Mouse (Mus musculus): Measurements from ENCODE around the gene Gdf1. TPM values are rescaled to one million over a fixed set of nuclear protein-coding genes. Genes with fewer than 3 reads are reported as not detected.

Gene Gdf1
- total RNA-seq, 1 experiment from 2014 or later: not detected

GRCm38 (mm10) chr8:70352000-70352384 is 22.4 kb downstream of the Gdf1 start:
- ATAC-seq (replicated peaks in 1 of 2; ENCODE audit: insufficient read depth in 1 of 2, low FRiP score in 2 of 2, low TSS enrichment in 1 of 2, low read depth in 1 of 2, poor library complexity in 2 of 2, severe bottlenecking in 2 of 2): no peak

GRCm38 (mm10) chr8:70352657-70353151 is 23.1 kb downstream of the Gdf1 start:
- no peak for ATAC-seq (replicated peaks in 1 of 2; ENCODE audit: insufficient read depth in 1 of 2, low FRiP score in 2 of 2, low TSS enrichment in 1 of 2, low read depth in 1 of 2, poor library complexity in 2 of 2, severe bottlenecking in 2 of 2)

GRCm38 (mm10) chr8:70353194-70353817 is 23.7 kb downstream of the Gdf1 start, which contains the start of gene Upf1:
Gene Upf1, minus strand, starts transcription at chr8:70353278.
- ATAC-seq (replicated peaks in 1 of 2; ENCODE audit: insufficient read depth in 1 of 2, low FRiP score in 2 of 2, low TSS enrichment in 1 of 2, low read depth in 1 of 2, poor library complexity in 2 of 2, severe bottlenecking in 2 of 2): peak; percentile 85 to 86

- ATAC-seq (replicated peaks in 1 of 2; ENCODE audit: insufficient read depth in 1 of 2, low FRiP score in 2 of 2, low TSS enrichment in 1 of 2, low read depth in 1 of 2, poor library complexity in 2 of 2, severe bottlenecking in 2 of 2): peak; percentile 12 to 38; a peak in 3 of 4 replicates
These were observed 24.4 kb downstream of the Gdf1 start for GRCm38 (mm10) chr8:70354004-70354403.

GRCm38 (mm10) chr8:70356111-70356510 is 26.5 kb downstream of the Gdf1 start:
- ATAC-seq (replicated peaks in 1 of 2; ENCODE audit: insufficient read depth in 1 of 2, low FRiP score in 2 of 2, low TSS enrichment in 1 of 2, low read depth in 1 of 2, poor library complexity in 2 of 2, severe bottlenecking in 2 of 2): no peak

GRCm38 (mm10) chr8:70359411-70359810 is 29.8 kb downstream of the Gdf1 start:
- no peak for ATAC-seq (replicated peaks in 1 of 2; ENCODE audit: insufficient read depth in 1 of 2, low FRiP score in 2 of 2, low TSS enrichment in 1 of 2, low read depth in 1 of 2, poor library complexity in 2 of 2, severe bottlenecking in 2 of 2)

GRCm38 (mm10) chr8:70360769-70361168 is 31.2 kb downstream of the Gdf1 start:
- no peak; a peak in 1 of 4 replicates for ATAC-seq (replicated peaks in 1 of 2; ENCODE audit: insufficient read depth in 1 of 2, low FRiP score in 2 of 2, low TSS enrichment in 1 of 2, low read depth in 1 of 2, poor library complexity in 2 of 2, severe bottlenecking in 2 of 2)

- ATAC-seq (replicated peaks in 1 of 2; ENCODE audit: insufficient read depth in 1 of 2, low FRiP score in 2 of 2, low TSS enrichment in 1 of 2, low read depth in 1 of 2, poor library complexity in 2 of 2, severe bottlenecking in 2 of 2): no peak
These were observed 31.9 kb downstream of the Gdf1 start for GRCm38 (mm10) chr8:70361484-70362032.

- ATAC-seq (replicated peaks in 1 of 2; ENCODE audit: insufficient read depth in 1 of 2, low FRiP score in 2 of 2, low TSS enrichment in 1 of 2, low read depth in 1 of 2, poor library complexity in 2 of 2, severe bottlenecking in 2 of 2): no peak
These were observed 34.4 kb downstream of the Gdf1 start for GRCm38 (mm10) chr8:70364066-70364465.

GRCm38 (mm10) chr8:70366588-70366987 is 37.0 kb downstream of the Gdf1 start:
- ATAC-seq (replicated peaks in 1 of 2; ENCODE audit: insufficient read depth in 1 of 2, low FRiP score in 2 of 2, low TSS enrichment in 1 of 2, low read depth in 1 of 2, poor library complexity in 2 of 2, severe bottlenecking in 2 of 2): no peak

GRCm38 (mm10) chr8:70370476-70370875 is 40.9 kb downstream of the Gdf1 start:
- no peak for ATAC-seq (replicated peaks in 1 of 2; ENCODE audit: insufficient read depth in 1 of 2, low FRiP score in 2 of 2, low TSS enrichment in 1 of 2, low read depth in 1 of 2, poor library complexity in 2 of 2, severe bottlenecking in 2 of 2)

- ATAC-seq (replicated peaks in 1 of 2; ENCODE audit: insufficient read depth in 1 of 2, low FRiP score in 2 of 2, low TSS enrichment in 1 of 2, low read depth in 1 of 2, poor library complexity in 2 of 2, severe bottlenecking in 2 of 2): no peak
These were observed 42.3 kb downstream of the Gdf1 start for GRCm38 (mm10) chr8:70371951-70372350.

- no peak for ATAC-seq (replicated peaks in 1 of 2; ENCODE audit: insufficient read depth in 1 of 2, low FRiP score in 2 of 2, low TSS enrichment in 1 of 2, low read depth in 1 of 2, poor library complexity in 2 of 2, severe bottlenecking in 2 of 2)
These were observed 44.0 kb downstream of the Gdf1 start, which contains the start of gene Comp for GRCm38 (mm10) chr8:70373397-70374317. Gene Comp, plus strand, starts transcription at chr8:70373558.

GRCm38 (mm10) chr8:70374318-70374927 is 44.8 kb downstream of the Gdf1 start:
- peak; percentile 16 to 28; a peak in 1 of 4 replicates for ATAC-seq (replicated peaks in 1 of 2; ENCODE audit: insufficient read depth in 1 of 2, low FRiP score in 2 of 2, low TSS enrichment in 1 of 2, low read depth in 1 of 2, poor library complexity in 2 of 2, severe bottlenecking in 2 of 2)

GRCm38 (mm10) chr8:70375212-70375859 is 45.7 kb downstream of the Gdf1 start:
- ATAC-seq (replicated peaks in 1 of 2; ENCODE audit: insufficient read depth in 1 of 2, low FRiP score in 2 of 2, low TSS enrichment in 1 of 2, low read depth in 1 of 2, poor library complexity in 2 of 2, severe bottlenecking in 2 of 2): peak; percentile 28 to 41; a peak in 3 of 4 replicates

GRCm38 (mm10) chr8:70376275-70376741 is 46.7 kb downstream of the Gdf1 start:
- no peak for ATAC-seq (replicated peaks in 1 of 2; ENCODE audit: insufficient read depth in 1 of 2, low FRiP score in 2 of 2, low TSS enrichment in 1 of 2, low read depth in 1 of 2, poor library complexity in 2 of 2, severe bottlenecking in 2 of 2)

GRCm38 (mm10) chr8:70377049-70377448 is 47.4 kb downstream of the Gdf1 start:
- no peak for ATAC-seq (replicated peaks in 1 of 2; ENCODE audit: insufficient read depth in 1 of 2, low FRiP score in 2 of 2, low TSS enrichment in 1 of 2, low read depth in 1 of 2, poor library complexity in 2 of 2, severe bottlenecking in 2 of 2)

Data from hematopoietic stem cell, adult 5-6 weeks (primary cell).